Mouse (Mus musculus): Measurements from ENCODE around the gene Gsg1. TPM values are rescaled to one million over a fixed set of nuclear protein-coding genes. Genes with fewer than 3 reads are reported as not detected.

Gene Gsg1
- total RNA-seq, 2 experiments from 2014 or later = 0.44 to 0.65 TPM

DNA sequence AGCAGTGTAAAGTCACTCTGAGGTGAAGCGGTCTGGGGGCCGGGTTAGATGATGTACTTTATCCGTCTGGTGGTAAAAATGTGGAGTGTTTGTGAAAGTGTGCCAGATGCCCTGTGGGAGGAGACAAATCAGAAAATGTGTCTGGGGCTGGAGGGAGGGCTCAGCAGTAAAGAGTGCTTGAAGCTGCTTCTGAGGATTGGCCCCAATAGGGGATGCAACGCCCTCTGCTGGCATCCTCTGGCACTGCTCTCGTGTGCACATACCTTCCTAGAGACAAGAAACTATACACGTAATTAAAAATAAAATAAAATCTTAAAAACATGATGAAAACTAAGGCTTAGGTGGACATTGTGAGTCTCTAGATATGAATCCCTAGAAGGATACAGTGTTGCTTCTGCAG lies 6.3 kb upstream of the Gsg1 start:
- DNase-seq = no peak

GRCm38 (mm10) chr6:135252728-135253077 lies 1.4 kb downstream of the Gsg1 start:
- DNase-seq = peak; percentile 89 to 91

GRCm38 (mm10) chr6:135251849-135252727 lies 2.1 kb downstream of the Gsg1 start:
- peak; percentile 33 to 40 for DNase-seq

GRCm38 (mm10) chr6:135250926-135251699 lies 3.0 kb downstream of the Gsg1 start:
- peak in 1 of 2 experiments; percentile 21 for DNase-seq

GRCm38 (mm10) chr6:135249846-135250531 lies 4.2 kb downstream of the Gsg1 start:
- DNase-seq = peak; percentile 84 to 87

DNA sequence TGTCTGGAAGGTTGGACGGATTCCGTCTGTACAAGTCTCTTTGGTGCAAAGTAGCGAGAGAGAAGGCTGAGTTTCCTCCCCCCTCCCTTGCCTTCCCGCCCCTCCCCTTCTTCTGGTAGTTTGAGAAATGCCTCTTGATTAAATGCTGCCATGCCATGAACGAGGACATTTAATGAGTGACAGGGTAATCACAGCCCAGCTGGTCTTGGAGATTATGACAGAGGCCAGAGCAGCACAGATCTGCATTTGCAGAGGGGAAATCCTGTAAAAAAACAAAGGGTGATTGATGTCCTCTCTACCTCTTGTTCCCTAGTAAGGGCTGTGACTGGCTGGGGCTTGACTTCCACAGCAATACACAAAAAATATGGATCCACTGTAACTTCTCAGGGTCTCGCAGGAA lies 6.3 kb downstream of the Gsg1 start:
- no peak for DNase-seq

DNA sequence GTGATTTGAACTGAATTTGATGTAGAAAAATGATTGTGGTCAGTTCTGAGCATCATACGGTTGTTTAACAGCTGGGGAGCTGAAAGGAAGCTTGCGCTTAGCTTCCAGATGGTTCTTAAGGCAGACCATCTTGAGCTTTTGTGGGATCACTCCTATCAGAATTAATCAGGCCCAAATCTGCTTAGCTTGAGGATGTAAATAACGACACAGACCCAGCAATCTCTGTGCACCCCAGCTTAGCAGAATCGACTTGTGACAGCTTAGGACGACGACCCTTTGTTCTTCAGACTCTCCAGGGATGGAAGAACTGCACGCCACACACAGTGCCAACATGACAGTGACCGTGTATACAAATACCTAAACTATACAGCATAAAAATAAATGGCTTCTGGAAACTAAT lies 8.6 kb downstream of the Gsg1 start:
- DNase-seq = no peak

- DNase-seq = no peak
Observed at GRCm38 (mm10) chr6:135240361-135240760, 13.8 kb downstream of the Gsg1 start.

GRCm38 (mm10) chr6:135238211-135238610 lies 15.9 kb downstream of the Gsg1 start:
- no peak for DNase-seq

GRCm38 (mm10) chr6:135237326-135237725 lies 16.8 kb downstream of the Gsg1 start:
- DNase-seq = peak; percentile 20 to 34

GRCm38 (mm10) chr6:135236576-135236975 lies 17.6 kb downstream of the Gsg1 start:
- no peak for DNase-seq

- no peak for DNase-seq
Observed at GRCm38 (mm10) chr6:135235742-135236141, 18.4 kb downstream of the Gsg1 start.

GRCm38 (mm10) chr6:135232443-135233182 lies 21.5 kb downstream of the Gsg1 start:
- DNase-seq = no peak

DNA sequence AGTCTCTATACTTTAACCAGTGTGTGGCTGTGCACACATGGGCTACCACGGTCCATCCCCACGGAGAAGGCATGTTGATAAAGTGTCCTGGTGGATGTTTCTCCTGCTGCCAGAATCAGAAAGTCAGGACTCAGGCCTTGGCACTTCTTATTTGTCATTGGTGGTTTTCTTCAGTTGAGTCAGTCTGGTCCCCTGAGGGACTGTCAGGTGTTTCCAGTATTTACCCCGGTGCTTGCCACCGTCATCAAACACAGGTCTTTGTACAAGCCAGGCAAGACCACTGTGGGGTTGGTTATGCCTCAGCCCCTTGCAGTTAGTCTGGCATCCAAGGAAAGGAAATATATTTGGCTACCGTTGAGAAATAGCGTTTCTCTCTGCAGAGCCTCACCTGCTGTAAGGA lies 23.6 kb downstream of the Gsg1 start:
- no peak for DNase-seq

DNA sequence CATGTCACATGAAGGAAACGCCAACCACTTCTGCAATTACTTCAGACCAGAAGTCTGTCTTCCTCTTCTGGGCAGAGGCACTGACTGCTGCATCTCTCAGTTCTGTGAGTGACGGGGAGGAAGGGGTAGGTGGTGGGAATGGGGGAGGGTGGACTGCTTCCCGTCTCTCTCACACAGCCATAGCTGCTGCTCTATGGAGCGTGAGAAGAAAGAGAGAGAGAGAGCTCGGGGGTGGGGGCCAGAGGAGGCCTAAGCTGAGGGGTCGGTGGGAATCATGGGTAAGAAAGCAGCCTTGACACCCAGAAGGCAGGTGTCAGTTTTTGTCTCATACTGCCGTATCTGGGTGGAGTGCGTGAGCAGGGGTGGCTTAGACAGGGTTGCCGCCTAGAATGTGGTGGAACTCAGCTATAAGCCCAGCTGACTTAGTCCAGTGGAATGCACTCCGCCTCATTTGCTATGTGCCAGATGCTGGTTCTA lies 25.6 kb downstream of the Gsg1 start:
- DNase-seq = peak in 1 of 2 experiments; percentile 14

DNA sequence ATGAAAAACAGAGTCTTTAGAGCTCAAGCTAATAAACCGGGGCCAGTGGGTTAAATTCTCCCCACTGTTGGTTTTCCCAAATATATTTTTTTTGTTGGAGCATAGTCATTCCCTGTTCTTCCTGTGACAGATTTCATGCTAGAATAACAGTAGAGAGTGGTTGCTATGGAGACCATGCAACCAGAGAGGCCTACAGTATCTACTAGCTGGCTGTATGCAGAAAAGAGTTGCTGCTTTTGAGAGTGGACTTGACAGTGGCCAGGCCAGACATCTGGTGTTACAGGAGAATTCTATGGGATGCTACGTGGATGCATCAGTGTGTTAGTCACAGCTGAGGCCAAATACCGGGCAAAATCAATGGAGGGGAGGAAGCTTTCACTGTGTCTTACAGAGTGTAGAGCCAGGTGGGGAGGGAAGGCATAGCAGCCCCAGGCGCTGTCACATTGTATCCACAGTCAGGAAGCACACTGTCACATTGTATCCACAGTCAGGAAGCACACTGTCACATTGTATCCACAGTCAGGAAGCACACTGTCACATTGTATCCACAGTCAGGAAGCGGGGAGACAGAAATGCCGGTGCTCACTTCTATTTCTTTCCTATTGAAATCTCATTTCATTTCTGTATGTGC lies 30.2 kb downstream of the Gsg1 start:
- DNase-seq = no peak

DNA sequence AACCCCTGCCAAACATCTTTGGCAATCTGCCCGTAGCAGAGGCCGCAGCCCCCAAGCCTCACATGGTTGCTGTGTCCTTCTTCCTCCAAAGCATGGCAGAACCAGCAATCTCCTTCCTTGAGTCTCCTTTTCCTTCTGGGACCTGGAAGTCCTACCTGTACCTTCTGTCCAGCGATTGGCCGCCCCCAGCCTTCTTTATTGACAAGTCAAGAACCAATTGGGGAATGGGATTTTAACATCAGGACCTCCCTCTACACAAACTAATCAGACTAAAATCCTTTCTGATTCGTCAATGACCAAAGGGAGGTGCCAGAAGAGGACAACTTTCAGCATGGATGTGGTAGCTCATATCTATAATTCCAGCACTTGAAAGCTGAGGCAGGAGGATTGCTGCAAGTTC lies 34.2 kb downstream of the Gsg1 start:
- no peak for DNase-seq

- peak in 1 of 2 experiments; percentile 7 for DNase-seq
Observed at GRCm38 (mm10) chr6:135218330-135218729, 35.8 kb downstream of the Gsg1 start.

DNA sequence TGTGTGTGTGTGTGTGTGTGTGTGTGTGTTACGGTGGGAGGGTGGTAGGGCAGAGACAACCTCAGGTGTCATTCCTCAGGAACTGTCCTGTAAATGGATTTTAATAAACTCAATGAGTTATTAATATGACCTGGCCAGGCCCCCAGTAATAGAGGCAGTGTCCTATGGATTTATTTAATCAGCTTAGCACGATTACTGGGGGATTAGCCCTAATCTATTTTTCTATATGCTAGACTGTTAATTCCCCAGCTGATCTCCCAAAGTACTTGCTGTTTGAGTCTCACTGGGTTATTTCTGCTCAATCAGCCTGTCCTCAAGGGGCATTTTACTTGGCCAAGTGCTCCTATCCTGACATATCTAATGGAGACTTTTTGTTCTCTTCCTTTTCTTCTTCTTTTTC lies 41.5 kb downstream of the Gsg1 start:
- no peak for DNase-seq

GRCm38 (mm10) chr6:135211169-135211568 lies 43.0 kb downstream of the Gsg1 start:
- DNase-seq = no peak

DNA sequence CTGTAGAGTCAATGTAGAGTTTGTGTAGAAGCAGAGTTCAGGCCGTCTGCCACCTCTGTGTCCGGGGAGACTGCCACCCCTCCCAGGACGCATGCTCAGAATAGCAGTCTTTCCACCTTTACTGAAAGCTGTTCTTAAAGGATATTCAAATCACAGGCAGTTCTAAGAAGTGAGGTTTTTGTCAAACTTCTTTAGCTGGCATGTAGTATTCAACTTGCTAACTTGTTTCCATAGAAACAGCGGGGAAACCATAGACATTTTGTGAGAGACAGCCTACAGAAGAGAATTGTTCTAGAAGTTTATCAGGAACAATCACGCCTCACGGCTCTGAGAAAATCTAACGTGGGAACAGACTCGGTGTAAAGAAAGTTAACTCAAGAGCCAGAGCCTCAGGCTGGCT lies 47.2 kb downstream of the Gsg1 start:
- DNase-seq = no peak
